Mouse (Mus musculus): ENCODE data around the gene Tas2r113.
"Not testable (repeated sequence)": the region's sequence is repeated elsewhere in the genome, so short reads cannot be mapped to it uniquely, and the experiment has no call there.

The Tas2r113 gene

GRCm38 (mm10) chr6:132892711-132893110, at the start of gene Tas2r113:
Gene Tas2r113, plus strand, starts transcription at chr6:132893011.
- no peak for DNase-seq (ENCODE audit: low spot score)

GRCm38 (mm10) chr6:132846842-132847241, 46.0 kb upstream of the Tas2r113 start, which contains the start of gene Tas2r123:
Gene Tas2r123, plus strand, starts transcription at chr6:132847142.
- no peak for DNase-seq (ENCODE audit: low spot score)

- no peak for DNase-seq (ENCODE audit: low spot score)
Observed at GRCm38 (mm10) chr6:132855138-132855537, 37.7 kb upstream of the Tas2r113 start, which contains the start of gene Tas2r116. Gene Tas2r116, plus strand, starts transcription at chr6:132855438.

GRCm38 (mm10) chr6:132867708-132868107, 25.1 kb upstream of the Tas2r113 start, which contains the start of gene Tas2r110:
Gene Tas2r110, plus strand, starts transcription at chr6:132868008.
- no peak for DNase-seq (ENCODE audit: low spot score)

- DNase-seq (ENCODE audit: low spot score), result no peak
Observed at GRCm38 (mm10) chr6:132909351-132909750, 16.5 kb downstream of the Tas2r113 start, which contains the start of gene Tas2r125. Gene Tas2r125, plus strand, starts transcription at chr6:132909651.

GRCm38 (mm10) chr6:132941376-132941775, 48.6 kb downstream of the Tas2r113 start:
- not testable (repeated sequence) for DNase-seq (ENCODE audit: low spot score)
